Mouse (Mus musculus) neural tube, embryonic 10.5 days (tissue): ENCODE results near the gene Serpina5.

Source experiments
- DNase-seq: peaks from one replicate; pipeline ENCODE4 v3.0.0-alpha.2; 2017; ENCODE audit warnings: low spot score; ENCODE audit errors: extremely low spot score

Serpina5 gene

GRCm38 (mm10) chr12:104127696-104128095, 26.8 kb downstream of the Serpina5 start, which contains the start of gene Serpina3b:
Serpina3b (plus strand) TSS chr12:104127996.
- no peak for DNase-seq

- DNase-seq, result no peak
These were observed 30.1 kb downstream of the Serpina5 start for GRCm38 (mm10) chr12:104131041-104131440.

- DNase-seq, result no peak
These were observed 37.3 kb downstream of the Serpina5 start for GRCm38 (mm10) chr12:104138216-104138615.

- DNase-seq, result peak; percentile 7
These were observed 39.7 kb downstream of the Serpina5 start for GRCm38 (mm10) chr12:104140543-104141103.

- DNase-seq, result peak; percentile 5
These were observed 40.6 kb downstream of the Serpina5 start for GRCm38 (mm10) chr12:104141506-104141905.

- DNase-seq, result no peak
These were observed 41.5 kb downstream of the Serpina5 start for GRCm38 (mm10) chr12:104142427-104142826.

GRCm38 (mm10) chr12:104143286-104143685, 42.4 kb downstream of the Serpina5 start:
- DNase-seq, result peak; percentile 1

- DNase-seq, result no peak
These were observed 44.7 kb downstream of the Serpina5 start for GRCm38 (mm10) chr12:104145571-104145970.

GRCm38 (mm10) chr12:104151989-104152388, 51.1 kb downstream of the Serpina5 start:
- DNase-seq, result no peak

GRCm38 (mm10) chr12:104153041-104153645, 52.2 kb downstream of the Serpina5 start:
- DNase-seq, result peak; percentile 5

- DNase-seq, result peak; percentile 8
These were observed 52.7 kb downstream of the Serpina5 start, which contains the start of gene Serpina3c for GRCm38 (mm10) chr12:104153656-104154055. Serpina3c (minus strand) TSS chr12:104153870.
